Mouse (Mus musculus) cerebellum, adult (tissue): ENCODE measurements around the gene Ndufs5.
A peak's percentile ranks its signal among the peaks of the same experiment; 100 is the strongest.

Experiments used
- ATAC-seq: cut with Nextera tagmentation; 2 replicates; pipeline ENCODE4 v1.9.2; 2017; ENCODE audit warnings: mild to moderate bottlenecking, moderate library complexity, mixed read lengths; ENCODE audit not compliant: insufficient number of reproducible peaks, low FRiP score, low TSS enrichment

The Ndufs5 gene

GRCm38 (mm10) chr4:123692071-123692470 lies 25.9 kb downstream of the Ndufs5 start:
- no peak for ATAC-seq

GRCm38 (mm10) chr4:123690311-123690710 lies 27.7 kb downstream of the Ndufs5 start:
- no peak for ATAC-seq

- peak; percentile 28; the same call in 1 of the 2 replicates for ATAC-seq
These were observed 30.8 kb downstream of the Ndufs5 start for GRCm38 (mm10) chr4:123687025-123687781.

- peak; percentile 18; the same call in 1 of the 2 replicates for ATAC-seq
These were observed 31.5 kb downstream of the Ndufs5 start for GRCm38 (mm10) chr4:123686368-123687024.

- peak; percentile 73 for ATAC-seq
These were observed 32.3 kb downstream of the Ndufs5 start for GRCm38 (mm10) chr4:123685506-123686242.

- no peak; the same call in 1 of the 2 replicates for ATAC-seq
These were observed 33.0 kb downstream of the Ndufs5 start for GRCm38 (mm10) chr4:123685046-123685445.

- no peak for ATAC-seq
These were observed 33.7 kb downstream of the Ndufs5 start, which contains the start of gene Macf1 for GRCm38 (mm10) chr4:123684260-123684659. TSS of gene Macf1 (minus strand) at chr4:123684360.

- no peak for ATAC-seq
These were observed 35.7 kb downstream of the Ndufs5 start for GRCm38 (mm10) chr4:123682291-123682690.

- no peak for ATAC-seq
These were observed 37.0 kb downstream of the Ndufs5 start for GRCm38 (mm10) chr4:123680962-123681361.

GRCm38 (mm10) chr4:123677060-123677804 lies 40.8 kb downstream of the Ndufs5 start:
- ATAC-seq = peak; percentile 72

- 0 out of 2 replicates have a peak, but pooled peaks have one; percentile 31 for ATAC-seq
These were observed 47.4 kb downstream of the Ndufs5 start for GRCm38 (mm10) chr4:123670598-123670997.

- no peak for ATAC-seq
These were observed 48.3 kb downstream of the Ndufs5 start for GRCm38 (mm10) chr4:123669696-123670095.

- ATAC-seq = no peak
These were observed 50.6 kb downstream of the Ndufs5 start for GRCm38 (mm10) chr4:123667260-123667867.

- ATAC-seq = no peak
These were observed 51.5 kb downstream of the Ndufs5 start for GRCm38 (mm10) chr4:123666517-123666916.

GRCm38 (mm10) chr4:123665681-123666278 lies 52.2 kb downstream of the Ndufs5 start:
- no peak for ATAC-seq

- ATAC-seq = peak; percentile 27; the same call in 1 of the 2 replicates
These were observed 52.9 kb downstream of the Ndufs5 start for GRCm38 (mm10) chr4:123664951-123665661.

GRCm38 (mm10) chr4:123664021-123664950 lies 53.7 kb downstream of the Ndufs5 start:
- ATAC-seq = peak; percentile 88

- ATAC-seq = no peak
These were observed 54.4 kb downstream of the Ndufs5 start for GRCm38 (mm10) chr4:123663688-123663965.
